ENCODE assay signal across 24 mouse cellular contexts in the genomic region with DNA sequence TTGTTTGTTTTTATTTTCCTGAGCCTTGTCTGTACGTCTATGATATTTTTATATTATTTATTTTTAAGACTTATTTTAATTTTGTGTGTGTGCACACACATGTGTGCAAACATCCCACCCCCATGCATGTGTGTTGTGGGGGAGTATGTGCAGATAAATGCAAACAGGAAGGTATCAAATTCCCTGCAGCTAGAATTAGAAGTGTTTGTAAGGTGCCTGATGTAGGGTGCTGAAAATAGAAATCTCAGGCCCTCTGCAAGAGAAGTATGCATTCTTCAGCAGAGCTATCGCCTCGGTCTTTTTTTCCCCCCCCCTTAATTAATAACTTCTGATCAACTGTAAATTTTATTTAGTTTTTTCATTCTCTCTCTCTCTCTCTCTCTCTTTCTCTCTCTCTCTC.
DNase-seq lines count a peak whose midpoint lies in the region; ATAC-seq and TF ChIP-seq lines count a peak whose summit lies in the region.
"Had no signal": no experiment of that assay in that cellular context is flagged by ENCODE, and none has a peak within 500 bp of the region (broad histone marks: within the 10 kb centered on the region; RNA-seq: fewer than 3 reads in every experiment).

No protein-coding gene starts in this region.

- intact Hi-C loops in gastrocnemius, adult 2 months (cut with DNase I): no loop called here
- intact Hi-C loops in heart, postnatal 36 days (cut with DNase I): no loop called here
- intact Hi-C loops in heart, postnatal 10 days (cut with DNase I): no loop called here

- no peaks in the 10 kb centered on the region for H3K27me3 ChIP-seq in heart, embryonic 11.5 days (ENCODE audit: control insufficient read depth, insufficient read depth, low read length)
- H3K27me3 ChIP-seq in heart, embryonic 15.5 days: no peaks in the 10 kb centered on the region
- H3K27me3 ChIP-seq: embryonic facial prominence, embryonic 15.5 days; intestine, embryonic 15.5 days had no signal

- 49% methylated on average over 3 of the region's 3 CpGs for WGBS in heart, embryonic 11.5 days (ENCODE audit: insufficient replicate concordance)
- WGBS in heart, embryonic 15.5 days: 28% methylated on average over 3 of the region's 3 CpGs

- H3K36me3 ChIP-seq in heart, embryonic 11.5 days (ENCODE audit: control insufficient read depth, insufficient read depth, low read length): peaks cover 17% of the 10 kb centered on the region
- H3K36me3 ChIP-seq in heart, embryonic 15.5 days: peaks cover 35% of the 10 kb centered on the region; the same call in 1 of the 2 replicates
- H3K36me3 ChIP-seq: G1E had no signal

- H3K27ac ChIP-seq in gastrocnemius, adult 2 months: peak overlapping the region; percentile 95
- peak overlapping the region; percentile 89; the same call in 1 of the 2 replicates for H3K27ac ChIP-seq in heart, embryonic 11.5 days (ENCODE audit: low read depth, low read length)
- no peak overlapping the region; the same call in 1 of the 2 replicates for H3K27ac ChIP-seq in heart, embryonic 15.5 days
- H3K27ac ChIP-seq: embryonic facial prominence, embryonic 15.5 days; forebrain, embryonic 10.5 days; hindbrain, embryonic 10.5 days; hindbrain, embryonic 14.5 days; intestine, embryonic 15.5 days had no signal

- H3K4me1 ChIP-seq in heart, embryonic 11.5 days (ENCODE audit: control insufficient read depth, insufficient read depth, low read length): peaks cover 45% of the 10 kb centered on the region
- peaks cover 45% of the 10 kb centered on the region for H3K4me1 ChIP-seq in heart, embryonic 15.5 days (replicated peaks)
- H3K4me1 ChIP-seq: forebrain, embryonic 10.5 days; hindbrain, embryonic 10.5 days had no signal

- ATAC-seq in heart, embryonic 11.5 days (replicated peaks; ENCODE audit: insufficient number of reproducible peaks, low FRiP score, low TSS enrichment): no peak
- no peak for ATAC-seq in heart, embryonic 15.5 days (replicated peaks; ENCODE audit: insufficient number of reproducible peaks, insufficient read depth, low FRiP score, low read depth)
- ATAC-seq: CD4-positive, CD25-positive, alpha-beta regulatory T cell, adult 4 months; forebrain, embryonic 14.5 days; intestine, embryonic 15.5 days had no signal

- TF ChIP-seq CTCF in gastrocnemius, adult 2 months (IDR thresholded peaks at IDR 0.05): no peak

- no peak overlapping the region for H3K9ac ChIP-seq in heart, embryonic 11.5 days (ENCODE audit: low read depth, low read length)
- H3K9ac ChIP-seq in heart, embryonic 15.5 days: no peak overlapping the region
- H3K9ac ChIP-seq: embryonic facial prominence, embryonic 15.5 days; hindbrain, embryonic 14.5 days; intestine, embryonic 15.5 days had no signal

- H3K4me3 ChIP-seq in gastrocnemius, adult 2 months: no peak overlapping the region
- no peak overlapping the region for H3K4me3 ChIP-seq in heart, embryonic 11.5 days (ENCODE audit: low read depth, low read length)
- H3K4me3 ChIP-seq in heart, embryonic 15.5 days: no peak overlapping the region
- H3K4me3 ChIP-seq: embryonic facial prominence, embryonic 15.5 days; erythroblast, embryonic 14.5 days; forebrain, embryonic 10.5 days; hindbrain, embryonic 10.5 days; intestine, embryonic 15.5 days had no signal

- H3K9me3 ChIP-seq in heart, embryonic 11.5 days (replicated peaks; ENCODE audit: control insufficient read depth, low read length): no peaks in the 10 kb centered on the region
- H3K9me3 ChIP-seq in heart, embryonic 15.5 days (replicated peaks): no peaks in the 10 kb centered on the region
- H3K9me3 ChIP-seq: embryonic facial prominence, embryonic 15.5 days; forebrain, embryonic 10.5 days; G1E; hindbrain, embryonic 10.5 days; intestine, embryonic 15.5 days had no signal

- no peak for DNase-seq in gastrocnemius, adult 2 months
- no peak for DNase-seq in gastrocnemius, adult 18-20 months (ENCODE audit: low spot score)
- no peak for DNase-seq in heart, postnatal 36 days
- no peak for DNase-seq in heart, postnatal 10 days
- DNase-seq in cerebellum, adult 11 months: no peak
- DNase-seq: adrenal gland, adult 8-10 months; adrenal gland, postnatal 36 days; B cell, adult 2 months; cerebellum, adult 8-10 months; cerebellum, postnatal 14 days; embryo, embryonic 11 days; gastrocnemius, postnatal 10 days; kidney, adult 18-20 months had no signal

- H3K4me2 ChIP-seq in heart, embryonic 11.5 days: peak overlapping the region; percentile 29; the same call in 1 of the 2 replicates
- 0 out of 2 replicates have a peak overlapping the region, but pooled peaks have one; percentile 8 for H3K4me2 ChIP-seq in heart, embryonic 15.5 days
- H3K4me2 ChIP-seq: embryonic facial prominence, embryonic 15.5 days; hindbrain, embryonic 14.5 days; intestine, embryonic 15.5 days had no signal
